Mouse (Mus musculus): ENCODE data around the gene Cebpg. TPM values are rescaled to one million over a fixed set of nuclear protein-coding genes. Genes with fewer than 3 reads are reported as not detected.

Cebpg gene
- polyA plus RNA-seq, 1 experiment: 30.8 TPM

DNA sequence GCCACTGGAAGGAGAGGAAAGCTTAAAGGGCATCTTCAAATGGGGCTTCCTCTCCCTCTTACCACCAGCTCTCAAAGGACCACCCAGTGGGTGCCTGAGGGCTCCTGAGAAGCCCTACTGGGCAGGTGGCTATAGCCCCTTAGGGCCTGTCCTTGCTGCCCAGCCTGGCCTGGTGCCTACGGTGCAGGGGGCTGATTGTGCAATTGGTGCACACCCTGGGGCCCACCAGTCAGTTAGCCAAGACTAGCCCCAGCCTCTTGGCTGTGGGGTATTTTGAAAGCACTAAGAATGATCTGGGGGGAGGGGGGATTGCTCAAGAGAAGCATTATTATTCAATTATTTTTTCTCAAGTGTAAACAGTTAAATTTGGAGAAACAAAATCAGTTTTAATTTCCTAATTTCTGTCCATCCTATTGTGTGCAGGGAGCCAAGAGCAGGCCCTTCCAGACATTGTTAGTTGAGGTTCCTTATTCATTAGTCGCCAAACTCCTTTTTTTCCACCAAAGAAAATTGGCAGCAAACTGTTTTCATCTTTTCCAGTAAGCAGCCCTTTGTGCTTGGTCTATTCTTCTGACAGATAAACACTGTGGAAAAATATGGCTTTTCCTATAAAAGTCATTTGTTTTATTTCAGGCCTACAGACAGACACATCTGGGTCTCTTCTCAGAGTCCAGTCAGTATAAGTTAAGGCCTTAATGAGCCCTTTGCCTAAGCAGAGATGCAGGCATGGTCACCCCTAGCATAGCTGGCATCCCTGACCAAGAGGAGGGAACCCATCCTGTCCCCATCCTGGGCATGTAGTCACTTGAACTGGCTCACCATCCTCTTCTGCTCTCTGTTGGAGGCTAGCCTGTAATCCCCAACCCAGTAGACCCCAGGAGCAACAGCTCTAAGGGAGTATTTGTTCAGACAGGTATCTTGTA is 14.8 kb downstream of the Cebpg start:
- H3K4me3 ChIP-seq (ENCODE audit: control insufficient read depth, low read depth, low read length): no peak overlapping the region
- H3K27me3 ChIP-seq (ENCODE audit: control insufficient read depth, insufficient read depth, low read length): no peaks in the 10 kb centered on the region
- TF ChIP-seq POLR2A (IDR thresholded peaks at IDR 0.05; ENCODE audit: control insufficient read depth, low read depth, low read length) (no peak), CTCF (IDR thresholded peaks at IDR 0.05; ENCODE audit: control insufficient read depth, insufficient read depth, insufficient replicate concordance, low read depth, low read length) (no peak)
- peaks cover 2% of the 10 kb centered on the region for H3K36me3 ChIP-seq (ENCODE audit: control insufficient read depth, insufficient read depth, low read length)
- no peak overlapping the region for H3K27ac ChIP-seq (ENCODE audit: control insufficient read depth, insufficient read depth, low read depth, low read length)
- peaks cover 2% of the 10 kb centered on the region; the same call in 1 of the 2 replicates for H3K4me1 ChIP-seq (ENCODE audit: control insufficient read depth, insufficient read depth, low read length)

DNA sequence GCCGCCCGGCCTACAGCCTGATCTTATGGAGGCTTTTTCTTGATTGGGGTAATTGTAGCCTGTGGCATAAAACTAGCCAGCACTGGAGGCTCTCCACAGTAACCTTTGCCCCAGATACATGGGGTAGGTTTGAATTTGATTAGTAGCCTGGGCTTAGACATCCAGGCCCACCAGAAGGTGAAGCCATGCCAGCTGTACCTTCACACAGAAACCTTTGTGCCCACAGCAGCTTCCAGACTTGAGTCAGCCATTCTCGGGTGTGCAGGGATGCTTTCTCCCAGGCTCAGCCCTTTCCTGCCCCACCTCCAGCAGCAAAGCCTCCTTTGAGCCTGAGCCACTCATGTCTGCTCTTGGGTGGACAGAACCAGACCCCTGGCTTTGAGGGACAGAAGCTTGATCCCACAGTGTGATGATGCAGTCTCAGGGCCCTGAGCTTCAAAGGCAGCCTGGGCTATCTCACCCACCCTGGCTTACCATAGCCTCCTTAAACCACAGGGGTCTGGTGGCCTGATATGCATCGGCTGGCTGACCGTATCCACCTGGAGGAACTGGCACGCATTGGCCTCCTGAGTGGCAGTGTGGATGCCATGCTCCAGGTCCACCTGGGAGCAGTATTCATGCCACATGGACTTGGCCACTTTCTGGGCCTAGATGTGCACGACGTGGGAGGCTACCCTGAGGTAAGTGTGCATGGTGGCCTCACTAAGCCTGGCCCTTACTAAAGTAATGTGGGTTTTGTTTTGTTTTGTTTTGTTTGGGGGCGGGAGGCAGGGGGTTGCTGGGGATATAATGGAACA is 16.0 kb downstream of the Cebpg start:
- no peak overlapping the region for H3K4me3 ChIP-seq (ENCODE audit: control insufficient read depth, low read depth, low read length)
- TF ChIP-seq CTCF (IDR thresholded peaks at IDR 0.05; ENCODE audit: control insufficient read depth, insufficient read depth, insufficient replicate concordance, low read depth, low read length) (no peak), POLR2A (IDR thresholded peaks at IDR 0.05; ENCODE audit: control insufficient read depth, low read depth, low read length) (no peak)
- H3K4me1 ChIP-seq (ENCODE audit: control insufficient read depth, insufficient read depth, low read length): peaks cover 2% of the 10 kb centered on the region; the same call in 1 of the 2 replicates
- H3K36me3 ChIP-seq (ENCODE audit: control insufficient read depth, insufficient read depth, low read length): no peaks in the 10 kb centered on the region
- no peak overlapping the region for H3K27ac ChIP-seq (ENCODE audit: control insufficient read depth, insufficient read depth, low read depth, low read length)
- no peaks in the 10 kb centered on the region for H3K27me3 ChIP-seq (ENCODE audit: control insufficient read depth, insufficient read depth, low read length)

DNA sequence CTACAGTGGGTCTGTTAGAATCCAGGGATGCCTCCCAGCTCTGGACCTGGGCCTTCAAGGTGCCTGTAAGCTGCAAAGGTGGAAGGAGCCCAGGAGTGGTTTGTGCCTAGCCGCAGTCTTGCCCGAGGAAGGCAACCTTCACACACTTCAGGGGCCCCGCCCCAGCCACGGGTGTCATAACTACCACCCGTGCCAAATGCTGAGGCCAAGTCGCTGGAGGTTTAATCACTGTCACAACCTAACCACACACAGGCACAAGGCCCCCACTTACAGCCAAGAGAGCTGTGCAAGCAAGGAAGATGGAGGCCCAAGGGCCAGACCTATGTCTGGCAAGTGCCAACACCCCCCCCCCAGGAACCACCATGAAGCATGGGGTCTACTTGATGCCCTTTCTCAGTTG is 19.0 kb downstream of the Cebpg start:
- Histone ChIP-seq H3K4me3 (ENCODE audit: control insufficient read depth, low read depth, low read length) (no peak overlapping the region), H3K36me3 (ENCODE audit: control insufficient read depth, insufficient read depth, low read length) (no peaks in the 10 kb centered on the region), H3K4me1 (ENCODE audit: control insufficient read depth, insufficient read depth, low read length) (no peaks in the 10 kb centered on the region; the same call in 1 of the 2 replicates), H3K27me3 (ENCODE audit: control insufficient read depth, insufficient read depth, low read length) (no peaks in the 10 kb centered on the region), H3K27ac (ENCODE audit: control insufficient read depth, insufficient read depth, low read depth, low read length) (no peak overlapping the region)
- TF ChIP-seq POLR2A (IDR thresholded peaks at IDR 0.05; ENCODE audit: control insufficient read depth, low read depth, low read length) (no peak), CTCF (IDR thresholded peaks at IDR 0.05; ENCODE audit: control insufficient read depth, insufficient read depth, insufficient replicate concordance, low read depth, low read length) (no peak)

DNA sequence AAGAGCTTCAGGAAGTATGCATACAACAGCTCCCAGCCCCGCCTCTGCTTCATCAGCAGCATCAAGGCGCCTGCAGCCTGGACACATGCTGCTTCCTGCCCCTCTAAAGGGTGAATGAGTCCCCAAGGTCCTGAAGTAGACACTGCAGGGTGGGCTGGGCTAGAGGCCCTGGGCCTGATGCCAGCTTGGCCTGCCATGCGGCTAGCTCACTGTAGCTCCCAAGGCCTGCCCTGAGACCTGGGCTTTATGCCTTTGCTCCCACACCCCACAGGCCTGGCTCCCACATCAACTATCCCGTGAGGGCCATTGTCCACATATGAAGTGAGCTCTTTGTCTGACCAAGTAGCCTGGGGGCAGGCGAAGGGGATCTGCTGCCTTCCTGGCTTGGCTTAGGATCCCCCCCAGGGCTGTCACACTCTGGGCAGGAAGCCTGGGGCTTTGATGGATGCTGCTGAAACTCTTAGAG is 20.1 kb downstream of the Cebpg start:
- H3K36me3 ChIP-seq (ENCODE audit: control insufficient read depth, insufficient read depth, low read length): no peaks in the 10 kb centered on the region
- no peak overlapping the region for H3K4me3 ChIP-seq (ENCODE audit: control insufficient read depth, low read depth, low read length)
- no peaks in the 10 kb centered on the region for H3K27me3 ChIP-seq (ENCODE audit: control insufficient read depth, insufficient read depth, low read length)
- TF ChIP-seq POLR2A (IDR thresholded peaks at IDR 0.05; ENCODE audit: control insufficient read depth, low read depth, low read length) (no peak), CTCF (IDR thresholded peaks at IDR 0.05; ENCODE audit: control insufficient read depth, insufficient read depth, insufficient replicate concordance, low read depth, low read length) (no peak)
- no peaks in the 10 kb centered on the region for H3K4me1 ChIP-seq (ENCODE audit: control insufficient read depth, insufficient read depth, low read length)
- H3K27ac ChIP-seq (ENCODE audit: control insufficient read depth, insufficient read depth, low read depth, low read length): no peak overlapping the region

GRCm38 (mm10) chr7:35035565-35035964 is 20.8 kb downstream of the Cebpg start:
- H3K36me3 ChIP-seq (ENCODE audit: control insufficient read depth, insufficient read depth, low read length): no peaks in the 10 kb centered on the region
- no peaks in the 10 kb centered on the region for H3K27me3 ChIP-seq (ENCODE audit: control insufficient read depth, insufficient read depth, low read length)
- no peaks in the 10 kb centered on the region for H3K4me1 ChIP-seq (ENCODE audit: control insufficient read depth, insufficient read depth, low read length)
- H3K27ac ChIP-seq (ENCODE audit: control insufficient read depth, insufficient read depth, low read depth, low read length): no peak overlapping the region
- H3K4me3 ChIP-seq (ENCODE audit: control insufficient read depth, low read depth, low read length): no peak overlapping the region
- TF ChIP-seq CTCF (IDR thresholded peaks at IDR 0.05; ENCODE audit: control insufficient read depth, insufficient read depth, insufficient replicate concordance, low read depth, low read length) (no peak), POLR2A (IDR thresholded peaks at IDR 0.05; ENCODE audit: control insufficient read depth, low read depth, low read length) (no peak)

DNA sequence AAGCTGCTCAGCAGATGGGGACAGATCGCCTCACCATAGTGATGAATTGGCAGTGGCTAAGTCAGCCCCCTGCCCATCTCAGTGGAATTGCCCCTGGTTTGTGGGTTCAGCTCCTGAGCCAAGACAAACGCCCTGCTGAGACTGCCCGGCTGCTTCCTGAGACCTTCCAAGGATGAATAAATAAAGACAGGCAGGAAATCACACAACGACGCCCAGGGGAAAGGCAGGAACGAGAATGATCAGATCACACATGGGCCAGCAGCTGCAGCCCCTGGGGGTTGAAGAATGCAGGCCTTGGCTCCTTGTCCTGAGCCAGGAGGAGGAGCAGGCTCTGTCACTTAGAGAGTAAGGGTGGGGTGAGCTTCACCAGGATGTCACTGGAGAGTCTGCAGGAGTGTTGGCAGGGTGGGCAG is 21.2 kb downstream of the Cebpg start:
- no peak for TF ChIP-seq CTCF (IDR thresholded peaks at IDR 0.05; ENCODE audit: control insufficient read depth, insufficient read depth, insufficient replicate concordance, low read depth, low read length)
- no peak for TF ChIP-seq POLR2A (IDR thresholded peaks at IDR 0.05; ENCODE audit: control insufficient read depth, low read depth, low read length)
- no peak overlapping the region for H3K27ac ChIP-seq (ENCODE audit: control insufficient read depth, insufficient read depth, low read depth, low read length)
- no peaks in the 10 kb centered on the region for H3K36me3 ChIP-seq (ENCODE audit: control insufficient read depth, insufficient read depth, low read length)
- H3K27me3 ChIP-seq (ENCODE audit: control insufficient read depth, insufficient read depth, low read length): no peaks in the 10 kb centered on the region
- H3K4me1 ChIP-seq (ENCODE audit: control insufficient read depth, insufficient read depth, low read length): no peaks in the 10 kb centered on the region
- H3K4me3 ChIP-seq (ENCODE audit: control insufficient read depth, low read depth, low read length): no peak overlapping the region

GRCm38 (mm10) chr7:35030567-35030966 is 25.8 kb downstream of the Cebpg start:
- no peaks in the 10 kb centered on the region for H3K4me1 ChIP-seq (ENCODE audit: control insufficient read depth, insufficient read depth, low read length)
- H3K27ac ChIP-seq (ENCODE audit: control insufficient read depth, insufficient read depth, low read depth, low read length): no peak overlapping the region
- TF ChIP-seq CTCF (IDR thresholded peaks at IDR 0.05; ENCODE audit: control insufficient read depth, insufficient read depth, insufficient replicate concordance, low read depth, low read length): no peak
- TF ChIP-seq POLR2A (IDR thresholded peaks at IDR 0.05; ENCODE audit: control insufficient read depth, low read depth, low read length): no peak
- no peaks in the 10 kb centered on the region for H3K36me3 ChIP-seq (ENCODE audit: control insufficient read depth, insufficient read depth, low read length)
- H3K27me3 ChIP-seq (ENCODE audit: control insufficient read depth, insufficient read depth, low read length): no peaks in the 10 kb centered on the region
- no peak overlapping the region for H3K4me3 ChIP-seq (ENCODE audit: control insufficient read depth, low read depth, low read length)

Measured in testis, adult 2 months (tissue).